ENCODE assay signal across 8 mouse cellular contexts in the genomic region with DNA sequence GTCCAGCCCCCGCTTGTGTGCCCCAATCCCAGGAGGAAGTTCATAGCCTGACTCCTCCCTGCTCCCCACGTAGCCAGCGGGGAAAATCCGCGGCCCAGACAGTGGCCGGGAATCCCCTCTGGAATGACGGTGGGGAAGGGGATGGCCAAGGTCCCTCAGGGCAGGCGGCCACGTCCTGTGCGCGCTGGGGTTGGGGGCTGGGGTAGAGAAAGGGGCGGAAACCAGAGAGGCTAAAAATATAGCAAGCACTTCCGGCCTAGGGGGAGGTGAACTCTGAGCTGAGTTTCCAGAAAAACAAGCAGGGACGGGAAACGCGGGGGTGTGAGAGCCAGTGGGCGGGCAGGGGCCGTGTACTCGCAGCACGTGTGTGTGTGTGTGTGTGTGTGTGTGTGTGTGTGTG. TPM values are rescaled to one million over a fixed set of nuclear protein-coding genes. Genes with fewer than 3 reads are reported as not detected.
A peak's percentile ranks its signal among the peaks of the same experiment; 100 is the strongest.
DNase-seq lines count a peak whose midpoint lies in the region; ATAC-seq and TF ChIP-seq lines count a peak whose summit lies in the region.

No protein-coding gene starts in this region.

- peaks cover 20% of the 10 kb centered on the region for H3K36me3 ChIP-seq in heart, embryonic 10.5 days
- peaks cover 7% of the 10 kb centered on the region; the same call in 1 of the 2 replicates for H3K36me3 ChIP-seq in lung, postnatal 0 days (ENCODE audit: insufficient read depth, low read length)

- no peaks in the 10 kb centered on the region for H3K27me3 ChIP-seq in heart, embryonic 10.5 days (ENCODE audit: insufficient read depth, poor library complexity, severe bottlenecking)
- H3K27me3 ChIP-seq in lung, postnatal 0 days (replicated peaks; ENCODE audit: insufficient read depth, low read length), result no peaks in the 10 kb centered on the region

- ATAC-seq in lung, postnatal 0 days, result peak; percentile 51

- peak; percentile 63 to 77 for DNase-seq in left cerebral cortex, postnatal 14 days (ENCODE audit: low spot score in 2 of 2)
- no peak for DNase-seq in left cerebral cortex, adult 11 months (ENCODE audit: low spot score)
- DNase-seq in embryo, embryonic 9.5 days (ENCODE audit: extremely low spot score), result peak; percentile 83
- peak; percentile 95 for DNase-seq in heart, embryonic 10.5 days (ENCODE audit: low spot score)
- DNase-seq in kidney, adult 9 months, result peak; percentile 94
- peak; percentile 98 for DNase-seq in lung, postnatal 0 days (ENCODE audit: low spot score)
- DNase-seq in ovary, adult 18-20 months (ENCODE audit: low spot score), result peak; percentile 81
- peak; percentile 91 to 95 for DNase-seq in thymus, postnatal 36 days

- no peaks in the 10 kb centered on the region for H3K9me3 ChIP-seq in heart, embryonic 10.5 days
- H3K9me3 ChIP-seq in lung, postnatal 0 days (ENCODE audit: low read length), result no peaks in the 10 kb centered on the region

- intact Hi-C loops in left cerebral cortex, postnatal 14 days (cut with DNase I), result no loop called here

- H3K4me3 ChIP-seq in heart, embryonic 10.5 days, result peak overlapping the region; percentile 52
- peak overlapping the region; percentile 39 for H3K4me3 ChIP-seq in lung, postnatal 0 days (ENCODE audit: low read depth, low read length)

- peak; percentile 93 for TF ChIP-seq EP300 in lung, postnatal 0 days (IDR thresholded peaks at IDR 0.05)

- H3K4me1 ChIP-seq in heart, embryonic 10.5 days, result peaks cover 61% of the 10 kb centered on the region
- H3K4me1 ChIP-seq in lung, postnatal 0 days (ENCODE audit: insufficient read depth, low read depth, low read length), result peaks cover 21% of the 10 kb centered on the region

- H3K27ac ChIP-seq in heart, embryonic 10.5 days, result peak overlapping the region; percentile 96
- peak overlapping the region; percentile 99 for H3K27ac ChIP-seq in lung, postnatal 0 days (ENCODE audit: low read length)

- under 1% methylated on average over 20 of the region's 20 CpGs for WGBS in heart, embryonic 10.5 days
- 0% methylated on average over 19 of the region's 20 CpGs for WGBS in lung, postnatal 0 days

- peak overlapping the region; percentile 94 for H3K4me2 ChIP-seq in lung, postnatal 0 days (replicated peaks; ENCODE audit: low read depth, low read length)

- peak overlapping the region; percentile 67 for H3K9ac ChIP-seq in lung, postnatal 0 days (replicated peaks; ENCODE audit: low read depth)

- 0 out of 2 replicates have a peak, but pooled peaks have one; percentile 1 for TF ChIP-seq CTCF in lung, postnatal 0 days (IDR thresholded peaks at IDR 0.05)

RNA-seq across cellular contexts. Expression of a gene that starts 1.9 kb away (rescaled TPM):
- 1 to 10 TPM; 1.5 to 3.3 TPM for total RNA-seq in left cerebral cortex, postnatal 14 days (2021)
- 13.7 and 15.1 TPM in 2 replicates for polyA plus RNA-seq in heart, embryonic 10.5 days (2016; fragmentation: Nextera tagmentation; extraction: Ambion mirVana)
- 48.3 and 55.7 TPM in 2 replicates for polyA plus RNA-seq in lung, postnatal 0 days (2015; fragmentation: Nextera tagmentation; extraction: Ambion mirVana)

RNA-seq across cellular contexts. Expression of a gene that starts 9.5 kb away (rescaled TPM):
- total RNA-seq in left cerebral cortex, postnatal 14 days (2021), result 10 to 100 TPM; 10.1 to 10.3 TPM
- 68.3 and 75.1 TPM in 2 replicates for polyA plus RNA-seq in heart, embryonic 10.5 days (2016; fragmentation: Nextera tagmentation; extraction: Ambion mirVana)
- polyA plus RNA-seq in lung, postnatal 0 days (2015; fragmentation: Nextera tagmentation; extraction: Ambion mirVana), result 22.4 and 26.7 TPM in 2 replicates

RNA-seq across cellular contexts. Expression of a gene that starts 10.6 kb away (rescaled TPM):
- 10 to 100 TPM; 18.0 to 19.8 TPM for total RNA-seq in left cerebral cortex, postnatal 14 days (2021)
- polyA plus RNA-seq in heart, embryonic 10.5 days (2016; fragmentation: Nextera tagmentation; extraction: Ambion mirVana), result 58.8 and 62.0 TPM in 2 replicates
- 29.9 and 30.2 TPM in 2 replicates for polyA plus RNA-seq in lung, postnatal 0 days (2015; fragmentation: Nextera tagmentation; extraction: Ambion mirVana)

RNA-seq across cellular contexts. Expression of a gene that starts 10.8 kb away (rescaled TPM):
- 10 to 100 TPM; 59.9 to 60.0 TPM for total RNA-seq in left cerebral cortex, postnatal 14 days (2021)
- 79.8 and 81.3 TPM in 2 replicates for polyA plus RNA-seq in heart, embryonic 10.5 days (2016; fragmentation: Nextera tagmentation; extraction: Ambion mirVana)
- 49.1 and 55.0 TPM in 2 replicates for polyA plus RNA-seq in lung, postnatal 0 days (2015; fragmentation: Nextera tagmentation; extraction: Ambion mirVana)

RNA-seq across cellular contexts. Expression of a gene that starts 31.5 kb away (rescaled TPM):
- total RNA-seq in left cerebral cortex, postnatal 14 days (2021), result 100 to 1,000 TPM; 481 to 507 TPM
- 726 and 844 TPM in 2 replicates for polyA plus RNA-seq in heart, embryonic 10.5 days (2016; fragmentation: Nextera tagmentation; extraction: Ambion mirVana)
- polyA plus RNA-seq in lung, postnatal 0 days (2015; fragmentation: Nextera tagmentation; extraction: Ambion mirVana), result 623 and 695 TPM in 2 replicates
